Mouse (Mus musculus): ENCODE data around the gene Gm20388. TPM values are rescaled to one million over a fixed set of nuclear protein-coding genes. Genes with fewer than 3 reads are reported as not detected.

The Gm20388 gene
- total RNA-seq, 1 experiment from 2014 or later: 3.6 TPM

GRCm38 (mm10) chr8:122451161-122451703 is 2540.6 kb downstream of the Gm20388 start:
- no peak for DNase-seq

- no peak for DNase-seq
Measured at GRCm38 (mm10) chr8:122452154-122452553, 2541.5 kb downstream of the Gm20388 start.

GRCm38 (mm10) chr8:122454409-122454808 is 2543.8 kb downstream of the Gm20388 start:
- DNase-seq: no peak

- DNase-seq: no peak
Measured at GRCm38 (mm10) chr8:122457171-122457570, 2546.5 kb downstream of the Gm20388 start.

- no peak for DNase-seq
Measured at GRCm38 (mm10) chr8:122459218-122459900, 2548.7 kb downstream of the Gm20388 start.

DNA sequence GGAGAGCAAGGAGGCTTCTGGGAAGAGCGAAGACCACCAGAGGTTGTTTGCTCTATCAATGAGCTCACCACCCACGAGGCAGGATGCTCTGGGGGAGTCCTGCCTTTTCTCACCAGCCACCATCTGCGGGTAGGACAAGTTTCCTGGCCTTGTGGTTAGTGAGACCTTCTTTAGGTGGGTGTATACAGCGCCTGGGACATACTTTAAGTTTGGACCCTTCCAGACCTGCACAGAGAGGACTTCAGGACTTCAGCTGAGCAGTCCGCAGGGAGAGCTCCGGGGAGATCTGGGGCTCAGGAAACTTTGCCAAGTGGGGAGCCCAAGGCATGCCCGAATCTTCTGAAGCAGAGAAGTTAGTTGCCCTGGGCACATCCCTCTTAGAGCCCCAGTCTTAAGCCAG is 2549.3 kb downstream of the Gm20388 start:
- no peak for DNase-seq

DNA sequence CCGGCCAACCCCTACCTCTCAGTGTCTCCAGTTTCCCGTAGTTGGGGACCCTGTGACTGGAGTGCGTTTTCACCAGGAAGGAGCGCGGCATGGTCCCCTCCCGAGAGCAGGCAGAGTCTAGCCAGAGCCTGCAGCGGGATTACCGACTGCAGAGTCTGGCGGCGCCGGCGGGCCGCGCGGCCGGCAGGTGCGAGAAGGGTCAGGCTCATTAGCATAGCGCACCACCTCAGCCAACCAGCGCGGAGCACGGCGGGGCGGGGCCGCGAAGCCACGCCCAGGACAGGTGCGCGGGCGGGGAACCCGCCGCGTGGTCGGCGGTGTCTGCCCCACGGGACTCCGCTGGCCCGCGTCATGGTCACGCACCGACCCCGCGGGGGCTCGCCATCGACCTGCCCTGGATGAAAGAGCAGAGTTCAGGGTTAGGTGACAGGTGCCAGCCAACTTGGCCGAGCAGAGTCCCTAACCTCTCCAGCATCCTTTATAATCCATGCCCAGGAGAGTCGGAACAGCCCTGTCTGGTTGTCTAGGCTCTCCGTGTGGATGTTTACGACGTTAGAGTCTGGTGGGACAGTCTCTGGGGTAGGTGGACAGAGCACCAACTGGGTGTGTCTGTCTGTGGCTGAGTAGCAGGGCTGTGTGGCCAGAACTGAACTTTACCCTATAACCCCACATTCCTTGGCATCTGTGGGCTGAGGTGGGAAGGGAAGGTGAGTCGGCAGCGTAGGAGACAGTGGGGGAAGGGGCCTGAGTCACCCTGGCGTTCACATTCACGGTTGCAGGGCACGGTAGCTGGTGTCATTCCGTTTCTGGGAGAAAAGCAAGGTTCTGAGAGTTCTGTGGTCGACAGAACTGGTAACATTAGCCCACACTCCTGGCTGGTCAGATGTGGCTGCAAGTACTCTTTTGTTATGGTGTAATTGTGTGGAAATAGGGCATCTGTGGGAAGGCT is 2550.2 kb downstream of the Gm20388 start, which contains the start of gene Snai3:
Snai3 (minus strand) TSS at position 210 of the 949 bp plus-strand sequence.
- peak; percentile 43 for DNase-seq

GRCm38 (mm10) chr8:122461473-122462148 is 2551.0 kb downstream of the Gm20388 start:
- DNase-seq: no peak

GRCm38 (mm10) chr8:122462510-122462909 is 2551.9 kb downstream of the Gm20388 start:
- no peak for DNase-seq

- DNase-seq: no peak
Measured at GRCm38 (mm10) chr8:122463651-122464640, 2553.3 kb downstream of the Gm20388 start.

DNA sequence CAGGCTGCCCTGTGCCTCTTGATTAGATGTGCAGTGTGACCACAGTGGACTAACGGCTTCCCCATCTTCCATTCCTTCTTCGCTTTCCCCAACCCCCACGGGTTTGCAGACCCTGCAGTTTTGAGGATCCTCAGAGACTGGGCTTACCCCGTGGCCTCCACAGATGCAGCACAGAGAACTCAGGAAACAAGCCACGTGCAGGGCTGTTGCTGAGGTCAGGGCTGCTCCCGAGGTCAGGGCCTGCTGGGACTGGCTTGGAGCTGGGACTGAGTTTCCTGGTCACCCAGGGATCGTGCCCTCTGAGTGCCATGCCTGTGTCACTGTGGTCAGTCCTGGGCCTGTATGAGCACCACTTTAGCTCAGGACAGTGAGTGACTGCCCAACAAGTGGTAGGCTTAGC is 2554.3 kb downstream of the Gm20388 start:
- DNase-seq: no peak

GRCm38 (mm10) chr8:122467816-122468215 is 2557.2 kb downstream of the Gm20388 start:
- DNase-seq: no peak

- no peak for DNase-seq
Measured at GRCm38 (mm10) chr8:122469407-122469806, 2558.8 kb downstream of the Gm20388 start.

DNA sequence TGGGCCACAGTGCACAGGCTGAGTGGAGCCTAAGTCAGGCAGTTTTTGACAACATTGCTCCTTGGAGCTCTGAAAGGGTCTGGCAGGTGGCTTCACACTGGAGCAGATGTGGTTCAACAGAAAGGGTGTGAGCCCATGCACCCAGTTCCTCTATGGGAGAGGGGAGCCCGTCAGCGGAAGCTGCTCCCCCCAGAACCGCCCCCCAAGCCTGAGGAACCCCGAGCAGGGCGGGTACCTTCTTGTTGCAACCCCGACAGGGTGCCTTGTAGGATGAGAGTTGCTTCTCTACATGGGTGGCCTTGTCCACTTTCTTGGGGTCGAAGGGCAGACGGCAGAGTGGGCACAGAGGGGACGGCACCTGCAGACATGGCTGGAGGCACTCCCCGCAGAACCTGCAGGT is 2559.3 kb downstream of the Gm20388 start:
- no peak for DNase-seq

GRCm38 (mm10) chr8:122470691-122471090 is 2560.1 kb downstream of the Gm20388 start:
- DNase-seq: no peak

- no peak for DNase-seq
Measured at GRCm38 (mm10) chr8:122473911-122474421, 2563.3 kb downstream of the Gm20388 start.

- peak; percentile 59 for DNase-seq
Measured at GRCm38 (mm10) chr8:122474951-122475560, 2564.4 kb downstream of the Gm20388 start.

- DNase-seq: peak; percentile 95
Measured at GRCm38 (mm10) chr8:122475580-122476320, 2565.1 kb downstream of the Gm20388 start, which contains the start of the genes Rnf166 and Ctu2. Gene Rnf166 (minus strand): TSS chr8:122476064. Gene Ctu2 (plus strand): TSS chr8:122476143.

GRCm38 (mm10) chr8:122482448-122482847 is 2571.8 kb downstream of the Gm20388 start:
- DNase-seq: no peak
